Mouse (Mus musculus) right cerebral cortex, adult 2 months (tissue): ENCODE measurements around the gene Nanos1.

Experiments
- DNase-seq, 2 experiments: peaks; one replicate each; pipeline ENCODE4 v3.0.0; 2021 to 2022; ENCODE audit warnings: low spot score in 2 of 2

The Nanos1 gene

GRCm38 (mm10) chr19:60755438-60756191 lies at the start of gene Nanos1:
Nanos1 (plus strand) TSS chr19:60755987.
- DNase-seq: peak; percentile 88 to 93

- no peak for DNase-seq
Observed at GRCm38 (mm10) chr19:60709193-60709900, 46.4 kb upstream of the Nanos1 start.

GRCm38 (mm10) chr19:60710196-60710595 lies 45.6 kb upstream of the Nanos1 start:
- no peak for DNase-seq

- no peak for DNase-seq
Observed at GRCm38 (mm10) chr19:60712577-60712976, 43.2 kb upstream of the Nanos1 start.

GRCm38 (mm10) chr19:60716381-60716780 lies 39.4 kb upstream of the Nanos1 start:
- DNase-seq: no peak

- no peak for DNase-seq
Observed at GRCm38 (mm10) chr19:60730281-60730852, 25.4 kb upstream of the Nanos1 start.

- no peak for DNase-seq
Observed at GRCm38 (mm10) chr19:60731299-60731698, 24.5 kb upstream of the Nanos1 start.

- DNase-seq: no peak
Observed at GRCm38 (mm10) chr19:60731966-60732365, 23.8 kb upstream of the Nanos1 start.

GRCm38 (mm10) chr19:60740560-60740959 lies 15.2 kb upstream of the Nanos1 start:
- no peak for DNase-seq

- DNase-seq: no peak
Observed at GRCm38 (mm10) chr19:60743767-60744547, 11.8 kb upstream of the Nanos1 start.

- no peak for DNase-seq
Observed at GRCm38 (mm10) chr19:60747801-60748200, 8.0 kb upstream of the Nanos1 start.

GRCm38 (mm10) chr19:60756192-60757098 lies 658 bp downstream of the Nanos1 start:
- peak; percentile 66 to 74 for DNase-seq

- DNase-seq: no peak
Observed at GRCm38 (mm10) chr19:60757099-60757785, 1.5 kb downstream of the Nanos1 start.

GRCm38 (mm10) chr19:60758896-60759835 lies 3.4 kb downstream of the Nanos1 start:
- no peak for DNase-seq

- no peak for DNase-seq
Observed at GRCm38 (mm10) chr19:60773366-60773765, 17.6 kb downstream of the Nanos1 start.

GRCm38 (mm10) chr19:60782034-60782433 lies 26.2 kb downstream of the Nanos1 start:
- DNase-seq: no peak

GRCm38 (mm10) chr19:60784712-60785111 lies 28.9 kb downstream of the Nanos1 start:
- DNase-seq: no peak

GRCm38 (mm10) chr19:60787465-60788150 lies 31.8 kb downstream of the Nanos1 start:
- DNase-seq: no peak
